Mouse (Mus musculus): ENCODE data around the gene Hvcn1. TPM values are rescaled to one million over a fixed set of nuclear protein-coding genes. Genes with fewer than 3 reads are reported as not detected.

Hvcn1 gene
- polyA plus RNA-seq, 1 experiment, result 174 TPM

GRCm38 (mm10) chr5:122247934-122248333 is 41.3 kb downstream of the Hvcn1 start:
- no peak overlapping the region for H3K27ac ChIP-seq (ENCODE audit: insufficient read depth, low read length)
- WGBS, result 96% methylated on average over 7 of the region's 7 CpGs
- H3K27me3 ChIP-seq (ENCODE audit: control insufficient read depth, insufficient read depth, low read length), result no peaks in the 10 kb centered on the region
- TF ChIP-seq CTCF (IDR thresholded peaks at IDR 0.05; ENCODE audit: extremely low read depth, insufficient read depth, insufficient read length, insufficient replicate concordance) (no peak), POLR2A (IDR thresholded peaks at IDR 0.05; ENCODE audit: low read depth, low read length) (no peak)
- DNase-seq (ENCODE audit: low read depth in 1 of 2, low spot score in 2 of 2), result no peak
- peaks cover 2% of the 10 kb centered on the region; the same call in 1 of the 2 replicates for H3K36me3 ChIP-seq (ENCODE audit: control insufficient read depth, insufficient read depth, low read length)
- H3K4me3 ChIP-seq (ENCODE audit: extremely low read depth, insufficient read depth, insufficient read length), result no peak overlapping the region
- H3K4me1 ChIP-seq (ENCODE audit: control insufficient read depth, insufficient read depth, insufficient read length), result peaks cover 21% of the 10 kb centered on the region

- peaks cover 16% of the 10 kb centered on the region for H3K4me1 ChIP-seq (ENCODE audit: control insufficient read depth, insufficient read depth, insufficient read length)
- H3K4me3 ChIP-seq (ENCODE audit: extremely low read depth, insufficient read depth, insufficient read length), result no peak overlapping the region
- H3K36me3 ChIP-seq (ENCODE audit: control insufficient read depth, insufficient read depth, low read length), result peaks cover 2% of the 10 kb centered on the region; the same call in 1 of the 2 replicates
- no peak for TF ChIP-seq POLR2A (IDR thresholded peaks at IDR 0.05; ENCODE audit: low read depth, low read length)
- no peak for TF ChIP-seq CTCF (IDR thresholded peaks at IDR 0.05; ENCODE audit: extremely low read depth, insufficient read depth, insufficient read length, insufficient replicate concordance)
- no peaks in the 10 kb centered on the region for H3K27me3 ChIP-seq (ENCODE audit: control insufficient read depth, insufficient read depth, low read length)
- H3K27ac ChIP-seq (ENCODE audit: insufficient read depth, low read length), result no peak overlapping the region
- WGBS, result 95% methylated on average over 4 of the region's 4 CpGs
- no peak for DNase-seq (ENCODE audit: low read depth in 1 of 2, low spot score in 2 of 2)
Measured at GRCm38 (mm10) chr5:122249281-122249680, 42.7 kb downstream of the Hvcn1 start.

GRCm38 (mm10) chr5:122251895-122252606 is 45.4 kb downstream of the Hvcn1 start:
- TF ChIP-seq CTCF (IDR thresholded peaks at IDR 0.05; ENCODE audit: extremely low read depth, insufficient read depth, insufficient read length, insufficient replicate concordance) (no peak), POLR2A (IDR thresholded peaks at IDR 0.05; ENCODE audit: low read depth, low read length) (no peak)
- no peak for DNase-seq (ENCODE audit: low read depth in 1 of 2, low spot score in 2 of 2)
- Histone ChIP-seq H3K27ac (ENCODE audit: insufficient read depth, low read length) (peak overlapping the region; percentile 27), H3K4me1 (ENCODE audit: control insufficient read depth, insufficient read depth, insufficient read length) (peaks cover 22% of the 10 kb centered on the region), H3K4me3 (ENCODE audit: extremely low read depth, insufficient read depth, insufficient read length) (no peak overlapping the region), H3K36me3 (ENCODE audit: control insufficient read depth, insufficient read depth, low read length) (peaks cover 9% of the 10 kb centered on the region; the same call in 1 of the 2 replicates), H3K27me3 (ENCODE audit: control insufficient read depth, insufficient read depth, low read length) (no peaks in the 10 kb centered on the region)
- WGBS, result 70% methylated on average over 17 of the region's 17 CpGs

- no peak for TF ChIP-seq CTCF (IDR thresholded peaks at IDR 0.05; ENCODE audit: extremely low read depth, insufficient read depth, insufficient read length, insufficient replicate concordance)
- no peak for TF ChIP-seq POLR2A (IDR thresholded peaks at IDR 0.05; ENCODE audit: low read depth, low read length)
Measured at GRCm38 (mm10) chr5:122258027-122258741, 51.6 kb downstream of the Hvcn1 start.

GRCm38 (mm10) chr5:122262104-122262503 is 55.5 kb downstream of the Hvcn1 start:
- no peak overlapping the region for H3K4me3 ChIP-seq (ENCODE audit: extremely low read depth, insufficient read depth, insufficient read length)
- peaks cover 39% of the 10 kb centered on the region for H3K4me1 ChIP-seq (ENCODE audit: control insufficient read depth, insufficient read depth, insufficient read length)
- TF ChIP-seq CTCF (IDR thresholded peaks at IDR 0.05; ENCODE audit: extremely low read depth, insufficient read depth, insufficient read length, insufficient replicate concordance) (peak; percentile 53; the same call in 1 of the 2 replicates), POLR2A (IDR thresholded peaks at IDR 0.05; ENCODE audit: low read depth, low read length) (no peak)
- H3K27ac ChIP-seq (ENCODE audit: insufficient read depth, low read length), result peak overlapping the region; percentile 70
- DNase-seq (ENCODE audit: low read depth in 1 of 2, low spot score in 2 of 2), result peak in 1 of 2 experiments; percentile 68
- 36% methylated on average over 7 of the region's 7 CpGs for WGBS
- H3K36me3 ChIP-seq (ENCODE audit: control insufficient read depth, insufficient read depth, low read length), result peaks cover 2% of the 10 kb centered on the region; the same call in 1 of the 2 replicates
- H3K27me3 ChIP-seq (ENCODE audit: control insufficient read depth, insufficient read depth, low read length), result no peaks in the 10 kb centered on the region

More at GRCm38 (mm10) chr5:122258027-122258741, 51.6 kb downstream of the Hvcn1 start:
- Histone ChIP-seq H3K4me1 (ENCODE audit: control insufficient read depth, insufficient read depth, insufficient read length) (peaks cover 42% of the 10 kb centered on the region), H3K27me3 (ENCODE audit: control insufficient read depth, insufficient read depth, low read length) (no peaks in the 10 kb centered on the region), H3K36me3 (ENCODE audit: control insufficient read depth, insufficient read depth, low read length) (peaks cover 10% of the 10 kb centered on the region), H3K4me3 (ENCODE audit: extremely low read depth, insufficient read depth, insufficient read length) (no peak overlapping the region), H3K27ac (ENCODE audit: insufficient read depth, low read length) (peak overlapping the region; percentile 93)
- DNase-seq (ENCODE audit: low read depth in 1 of 2, low spot score in 2 of 2), result no peak
- 11% methylated on average over 6 of the region's 6 CpGs for WGBS

GRCm38 (mm10) chr5:122263933-122264905 is 57.6 kb downstream of the Hvcn1 start, which contains the start of gene Tctn1:
Gene Tctn1 (minus strand): TSS chr5:122264460.
- Histone ChIP-seq H3K27ac (ENCODE audit: insufficient read depth, low read length) (peak within 1 kb of the TSS; percentile 85), H3K4me1 (ENCODE audit: control insufficient read depth, insufficient read depth, insufficient read length) (peaks cover 23% of the 10 kb centered on the region; the same call in 1 of the 2 replicates), H3K27me3 (ENCODE audit: control insufficient read depth, insufficient read depth, low read length) (no peaks in the 10 kb centered on the region), H3K36me3 (ENCODE audit: control insufficient read depth, insufficient read depth, low read length) (no peaks in the 10 kb centered on the region), H3K4me3 (ENCODE audit: extremely low read depth, insufficient read depth, insufficient read length) (peak within 1 kb of the TSS; percentile 70)
- 1% methylated on average over 49 of the region's 49 CpGs for WGBS
- TF ChIP-seq POLR2A (IDR thresholded peaks at IDR 0.05; ENCODE audit: low read depth, low read length) (no peak), CTCF (IDR thresholded peaks at IDR 0.05; ENCODE audit: extremely low read depth, insufficient read depth, insufficient read length, insufficient replicate concordance) (no peak)
- peak; percentile 88 to 90 for DNase-seq (ENCODE audit: low read depth in 1 of 2, low spot score in 2 of 2)
